Mouse (Mus musculus) lung, postnatal 4 days (tissue): ENCODE results near the gene Dbr1.

ENCODE experiments used
- DNase-seq, 2 experiments: peaks; one replicate each; pipeline ENCODE4 v3.0.0; 2021

Gene Dbr1

GRCm38 (mm10) chr9:99622034-99622433 is 46.4 kb downstream of the Dbr1 start:
- no peak for DNase-seq

- no peak for DNase-seq
Observed at GRCm38 (mm10) chr9:99622966-99623365, 47.4 kb downstream of the Dbr1 start.

DNA sequence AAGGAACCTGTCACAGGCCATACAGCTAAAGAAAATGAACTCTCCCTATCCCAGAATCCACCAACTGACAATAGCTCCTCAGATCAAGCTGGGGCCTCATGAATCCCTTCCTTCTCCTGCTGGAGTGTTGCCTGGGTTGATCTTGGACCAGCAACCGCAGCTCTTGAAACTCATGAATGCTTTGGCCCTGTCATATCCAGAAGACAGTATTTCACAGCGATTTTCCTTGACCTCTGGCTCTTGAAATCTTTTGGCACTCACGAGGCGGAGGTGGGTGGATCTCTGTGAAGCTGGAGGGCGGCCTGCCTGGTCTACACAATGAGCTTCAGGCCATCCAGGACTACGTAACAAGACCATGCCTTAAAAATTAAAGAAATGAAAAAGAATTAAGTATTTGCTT is 48.5 kb downstream of the Dbr1 start:
- no peak for DNase-seq

DNA sequence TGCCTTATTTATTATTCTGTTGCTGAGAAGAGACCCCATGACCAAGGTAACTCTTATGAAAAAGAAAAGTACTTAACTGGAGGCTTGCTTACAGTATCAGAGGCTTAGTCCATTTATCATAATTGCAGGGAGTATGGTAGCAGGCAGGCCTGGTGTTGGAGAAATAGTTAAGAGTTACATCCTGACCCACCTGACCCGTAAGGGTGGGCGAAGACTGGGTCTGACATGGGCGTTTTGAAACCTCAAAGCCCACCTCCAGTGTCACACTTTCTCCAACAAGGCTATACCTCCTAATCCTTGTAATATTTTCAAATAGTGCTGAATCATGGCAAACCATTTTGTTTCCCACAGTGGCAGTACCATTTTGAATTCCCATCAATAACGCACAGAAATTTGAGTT is 53.0 kb downstream of the Dbr1 start:
- no peak for DNase-seq

- peak; percentile 82 to 91 for DNase-seq
Observed at GRCm38 (mm10) chr9:99629281-99630011, 53.8 kb downstream of the Dbr1 start, which contains the start of gene Dzip1l. TSS of gene Dzip1l (plus strand) at chr9:99629496.

- peak in 1 of 2 experiments; percentile 10 for DNase-seq
Observed at GRCm38 (mm10) chr9:99630071-99630470, 54.5 kb downstream of the Dbr1 start.

GRCm38 (mm10) chr9:99630528-99631125 is 55.0 kb downstream of the Dbr1 start:
- DNase-seq: no peak

DNA sequence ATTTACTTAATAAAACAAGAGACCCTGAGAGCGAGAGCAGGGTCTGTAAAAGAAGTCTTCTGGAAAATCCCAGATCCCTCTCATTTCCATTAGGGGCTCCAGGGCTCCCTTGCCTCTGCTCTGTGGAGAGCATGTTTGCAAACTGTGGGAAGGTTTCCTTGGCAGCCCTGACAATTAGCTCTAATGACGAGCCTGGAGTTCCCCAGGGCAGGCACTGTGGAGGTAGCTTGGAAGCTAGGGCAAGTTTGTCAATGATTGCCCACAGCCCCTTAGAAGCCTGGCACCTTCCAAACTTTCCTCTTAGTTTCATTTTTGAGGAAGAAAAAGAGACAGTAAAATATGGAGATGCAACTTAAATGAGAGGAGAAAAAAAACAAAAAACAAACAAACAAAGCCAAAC is 56.2 kb downstream of the Dbr1 start:
- DNase-seq: no peak

DNA sequence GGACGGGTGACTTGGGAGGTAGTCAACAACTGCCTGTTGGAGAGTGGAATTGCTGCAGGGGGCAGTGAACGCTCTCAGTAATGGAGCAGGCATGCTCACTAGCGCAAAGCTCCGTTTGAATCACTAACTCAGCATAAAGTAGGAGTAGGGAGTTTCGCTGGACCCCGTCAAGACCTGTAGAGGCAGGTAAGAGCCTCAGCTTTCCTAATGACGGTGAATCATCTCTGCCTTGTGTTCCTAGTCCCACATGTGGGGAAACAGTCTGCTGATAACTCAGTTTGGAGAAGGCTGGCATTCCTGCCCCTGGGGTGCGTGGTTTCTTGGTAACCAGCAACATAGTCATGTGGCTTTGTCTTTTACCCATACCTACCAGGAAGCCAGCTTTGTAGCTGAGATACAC is 56.7 kb downstream of the Dbr1 start:
- DNase-seq: peak in 1 of 2 experiments; percentile 12
